Mouse (Mus musculus): ENCODE data around the gene 4930558K02Rik.

DNA sequence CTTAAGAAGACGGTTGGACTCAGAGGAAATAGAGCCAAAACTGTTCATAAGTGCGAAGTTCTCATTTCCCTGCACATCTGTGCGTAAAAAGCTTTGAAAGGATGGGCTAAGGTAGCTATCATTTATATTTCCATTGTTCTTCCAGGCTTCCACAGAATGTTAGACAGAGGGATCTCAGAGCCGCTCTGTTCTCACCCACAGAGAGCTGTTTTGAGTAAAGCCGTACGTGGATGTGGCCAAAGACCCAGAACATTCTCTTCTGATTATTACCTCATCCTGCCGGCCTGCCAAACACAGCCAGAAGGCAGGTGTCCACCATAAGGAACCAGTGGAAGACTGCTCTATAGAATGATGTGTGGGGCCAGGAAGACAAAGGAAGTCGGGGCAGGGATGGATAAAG is 21.9 kb upstream of the 4930558K02Rik start:
- TF ChIP-seq POLR2A (IDR thresholded peaks at IDR 0.05; ENCODE audit: low read depth, low read length) (no peak), CTCF (IDR thresholded peaks at IDR 0.05; ENCODE audit: extremely low read depth, insufficient read length, insufficient replicate concordance, low read depth, low read length) (no peak)

All from small intestine, adult 2 months (tissue).